Mouse (Mus musculus): ENCODE results near the gene Gm11114.

GRCm38 (mm10) chr9:85357154-85357860, 44.7 kb downstream of the Gm11114 start:
- TF ChIP-seq POLR2A (IDR thresholded peaks at IDR 0.05; ENCODE audit: low read depth, low read length) (no peak), CTCF (IDR thresholded peaks at IDR 0.05; ENCODE audit: borderline replicate concordance, insufficient read depth, low read length) (no peak)
